Mouse (Mus musculus) thymus, postnatal 36 days (tissue): Measurements from ENCODE around the gene Slc5a3.

Source experiments
- DNase-seq, 2 experiments: peaks; one replicate each; pipeline ENCODE4 v3.0.0; 2022; ENCODE audit warnings: mixed read lengths in 2 of 2

The Slc5a3 gene

DNA sequence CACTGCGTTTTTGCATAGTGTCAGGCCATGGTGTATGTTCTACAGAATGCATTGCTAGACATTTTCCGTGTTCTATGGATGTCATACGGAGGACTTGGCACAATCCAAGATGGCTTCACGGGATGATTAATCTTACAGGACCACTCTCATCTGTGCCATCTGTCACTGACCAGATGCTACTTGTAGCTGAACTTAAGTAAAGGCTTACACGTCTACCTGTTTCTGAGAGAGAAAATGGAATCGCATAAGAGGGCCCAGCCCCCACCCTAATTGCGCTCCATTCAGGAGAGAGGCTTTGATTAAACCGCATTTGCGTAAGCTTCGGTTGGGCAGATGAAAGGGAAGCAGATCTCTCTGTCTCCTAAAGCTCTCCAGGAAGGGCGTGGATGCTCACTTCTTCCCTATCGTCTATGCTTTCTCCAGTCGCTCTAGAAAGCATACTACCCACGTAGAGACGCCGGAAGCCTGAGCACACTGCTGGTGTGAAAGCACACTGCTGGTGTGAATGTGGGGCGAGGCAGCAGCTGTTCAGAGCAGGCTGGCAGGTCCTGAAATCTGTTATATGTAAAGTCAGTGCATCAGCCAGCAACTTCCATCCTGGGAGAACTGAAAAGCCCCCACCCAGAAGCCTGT, 62.9 kb downstream of the Slc5a3 start:
- DNase-seq = no peak

DNA sequence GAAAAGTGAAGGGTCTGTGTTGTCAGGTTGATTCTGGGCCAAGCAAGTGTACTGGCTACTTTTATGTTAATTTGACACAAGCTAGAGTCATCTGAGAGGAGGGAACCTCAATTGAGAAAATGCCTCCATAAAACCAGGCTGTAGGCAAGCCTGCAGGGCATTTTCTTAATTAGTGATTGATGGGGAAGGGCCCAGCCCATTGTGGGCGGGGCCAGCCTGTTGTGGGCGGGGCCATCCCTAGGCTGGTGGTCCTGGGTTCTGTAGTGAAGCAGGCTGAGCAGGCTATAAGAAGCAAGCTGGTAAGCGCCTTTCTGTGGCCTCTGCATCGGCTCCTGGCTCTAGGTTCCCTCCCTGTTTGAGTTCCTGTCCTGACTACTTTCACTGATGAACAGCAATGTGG, 69.1 kb downstream of the Slc5a3 start:
- no peak for DNase-seq

DNA sequence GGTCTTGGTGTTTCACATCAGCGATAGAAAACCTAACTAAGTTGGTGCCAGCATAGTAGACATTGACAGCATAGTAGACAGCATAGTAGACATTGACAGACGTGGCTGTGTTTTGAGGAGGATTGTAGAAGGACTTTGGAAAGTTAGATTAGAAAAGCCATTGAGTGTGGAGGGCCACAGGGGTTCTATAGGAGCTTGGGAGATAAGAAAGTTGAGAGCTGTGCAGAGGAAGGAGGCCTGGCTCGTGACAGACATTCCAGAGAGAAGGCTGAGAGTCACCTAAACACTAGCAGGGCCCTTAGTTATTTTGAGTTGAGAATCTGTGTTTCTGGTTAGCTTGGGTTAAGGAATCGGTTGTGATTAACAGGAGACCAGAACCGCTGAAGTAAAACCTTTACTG, 69.5 kb downstream of the Slc5a3 start:
- no peak for DNase-seq

GRCm38 (mm10) chr16:92129843-92130242, 71.7 kb downstream of the Slc5a3 start:
- no peak for DNase-seq

GRCm38 (mm10) chr16:92132511-92132910, 74.4 kb downstream of the Slc5a3 start:
- no peak for DNase-seq

- no peak for DNase-seq
Measured at GRCm38 (mm10) chr16:92134148-92134764, 76.1 kb downstream of the Slc5a3 start.

DNA sequence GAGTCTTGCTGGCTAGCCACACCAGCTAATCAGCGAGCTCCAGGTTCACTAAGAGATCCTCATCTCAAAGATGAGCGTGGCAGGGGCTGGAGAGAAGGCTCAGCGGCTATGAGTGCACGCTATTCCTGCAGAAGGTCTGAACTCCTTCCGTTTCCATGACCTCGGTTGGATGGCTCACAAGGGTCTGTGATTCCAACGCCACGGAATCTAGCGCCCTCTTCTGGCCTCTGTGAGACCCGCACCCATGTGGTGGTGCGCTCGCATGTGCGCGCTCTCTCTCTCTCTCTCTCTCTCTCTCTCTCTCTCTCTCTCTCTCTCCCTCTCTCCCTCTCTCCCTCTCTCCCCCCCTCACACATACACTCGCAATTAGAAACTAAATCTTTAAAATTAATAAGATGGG, 78.2 kb downstream of the Slc5a3 start:
- no peak for DNase-seq
